Mouse (Mus musculus) lung, adult 2 months (tissue): ENCODE data around the gene Nxpe5. TPM values are rescaled to one million over a fixed set of nuclear protein-coding genes. Genes with fewer than 3 reads are reported as not detected.

Experiments
- DNase-seq: peaks from one replicate; pipeline ENCODE4 v3.0.0; 2022
- H3K4me1 ChIP-seq: fragments of 200-500 bp; 2 replicates; pipeline ENCODE4 v1.6.1; 2011; ENCODE audit warnings: low read length; ENCODE audit not compliant: control insufficient read depth, insufficient read depth
- H3K4me3 ChIP-seq: fragments of 200-500 bp; replicated peaks from 2 replicates; pipeline ENCODE3; 2011; ENCODE audit warnings: low read depth, mild to moderate bottlenecking, control low read depth, low read length; ENCODE audit errors: extremely low read depth
- CTCF ChIP-seq: fragments of 200-500 bp; IDR thresholded peaks from 2 replicates; pipeline ENCODE4 v1.5.1; 2011; ENCODE audit warnings: mild to moderate bottlenecking, low read length, control low read depth; ENCODE audit not compliant: insufficient read depth
- POLR2A ChIP-seq: fragments of 200-500 bp; IDR thresholded peaks from 2 replicates; pipeline ENCODE4 v1.6.1; 2011; ENCODE audit warnings: low read depth, mild to moderate bottlenecking, control low read depth, low read length, borderline replicate concordance; ENCODE audit errors: extremely low read depth
- WGBS: fragments of 180-500 bp; shearing (Covaris S2); methylation state at CpG from one replicate; pipeline ENCODE4 v1.1.7; 2018; 5-methylcytosine and 5-hydroxymethylcytosine counted together
- polyA plus RNA-seq: library from polyadenylated mRNA; depleted of rRNA; stranded (reverse); fragments of >200 nt; gene quantifications from 2 replicates; pipeline ENCODE4 v1.2.3, GENCODE M21; 2012; rRNA removed

Gene Nxpe5
- 0.34 and 0.57 TPM in 2 replicates for polyA plus RNA-seq

- DNase-seq: no peak
- Histone ChIP-seq H3K4me1 (no peaks in the 10 kb centered on the region), H3K4me3 (no peak within 1 kb of the TSS)
- 52% methylated on average over 2 of the region's 2 CpGs for WGBS
- no peak for TF ChIP-seq CTCF
- TF ChIP-seq POLR2A: no peak
These were observed at the start of gene Nxpe5 for GRCm38 (mm10) chr5:138225700-138226099. Gene Nxpe5, plus strand, starts transcription at chr5:138225898.

GRCm38 (mm10) chr5:138186950-138187638 lies 38.6 kb upstream of the Nxpe5 start, which contains the start of the genes Taf6 and Cnpy4:
Gene Taf6, minus strand, starts transcription at chr5:138187451.
Gene Cnpy4, plus strand, starts transcription at chr5:138187485.
- no peak for TF ChIP-seq CTCF
- peak; percentile 94 for TF ChIP-seq POLR2A
- WGBS: under 1% methylated on average over 31 of the region's 31 CpGs
- DNase-seq: peak; percentile 81
- Histone ChIP-seq H3K4me1 (0 out of 2 replicates have a peak, but pooled peaks cover 2% of the 10 kb centered on the region), H3K4me3 (peak within 1 kb of the TSS; percentile 100)

- WGBS: under 1% methylated on average over 10 of the region's 10 CpGs
- peak; percentile 59 for DNase-seq
- H3K4me1 ChIP-seq: 0 out of 2 replicates have a peak, but pooled peaks cover 2% of the 10 kb centered on the region
- H3K4me3 ChIP-seq: peak overlapping the region; percentile 100
- TF ChIP-seq CTCF: no peak
- no peak for TF ChIP-seq POLR2A
These were observed 37.9 kb upstream of the Nxpe5 start for GRCm38 (mm10) chr5:138187661-138188306.

- peak; percentile 82 for DNase-seq
- H3K4me3 ChIP-seq: peak within 1 kb of the TSS; percentile 90
- WGBS: 4% methylated on average over 54 of the region's 54 CpGs
- H3K4me1 ChIP-seq: peaks cover 5% of the 10 kb centered on the region; the same call in 1 of the 2 replicates
- TF ChIP-seq POLR2A (peak; percentile 67; the same call in 1 of the 2 replicates), CTCF (no peak)
These were observed 31.6 kb upstream of the Nxpe5 start, which contains the start of gene Mblac1 for GRCm38 (mm10) chr5:138193771-138194727. Gene Mblac1, plus strand, starts transcription at chr5:138194314.

- 1% methylated on average over 29 of the region's 29 CpGs for WGBS
- DNase-seq: peak; percentile 35
- Histone ChIP-seq H3K4me1 (peaks cover 5% of the 10 kb centered on the region; the same call in 1 of the 2 replicates), H3K4me3 (peak overlapping the region; percentile 90)
- no peak for TF ChIP-seq CTCF
- TF ChIP-seq POLR2A: 0 out of 2 replicates have a peak, but pooled peaks have one; percentile 16
These were observed 30.8 kb upstream of the Nxpe5 start for GRCm38 (mm10) chr5:138194755-138195345.

GRCm38 (mm10) chr5:138195463-138195862 lies 30.2 kb upstream of the Nxpe5 start:
- Histone ChIP-seq H3K4me3 (no peak overlapping the region), H3K4me1 (peaks cover 5% of the 10 kb centered on the region; the same call in 1 of the 2 replicates)
- 68% methylated on average over 7 of the region's 7 CpGs for WGBS
- no peak for DNase-seq
- TF ChIP-seq POLR2A: no peak

- Histone ChIP-seq H3K4me1 (peaks cover 5% of the 10 kb centered on the region; the same call in 1 of the 2 replicates), H3K4me3 (no peak overlapping the region)
- TF ChIP-seq CTCF: no peak
- TF ChIP-seq POLR2A: no peak
- no peak for DNase-seq
- 11% methylated on average over 1 of the region's 1 CpGs for WGBS
These were observed 26.1 kb upstream of the Nxpe5 start for GRCm38 (mm10) chr5:138199576-138199975.

GRCm38 (mm10) chr5:138202086-138202485 lies 23.6 kb upstream of the Nxpe5 start:
- WGBS: 85% methylated on average over 3 of the region's 3 CpGs
- H3K4me1 ChIP-seq: no peaks in the 10 kb centered on the region
- TF ChIP-seq POLR2A (no peak), CTCF (no peak)
- H3K4me3 ChIP-seq: no peak overlapping the region
- DNase-seq: no peak
